Mouse (Mus musculus) ovary, postnatal 10 days (tissue): ENCODE measurements around the gene Mon2.
"Not testable (repeated sequence)": the region's sequence is repeated elsewhere in the genome, so short reads cannot be mapped to it uniquely, and the experiment has no call there.

Experiments used
- DNase-seq: peaks from one replicate; pipeline ENCODE4 v3.0.0; 2022; ENCODE audit warnings: low spot score

The Mon2 gene

DNA sequence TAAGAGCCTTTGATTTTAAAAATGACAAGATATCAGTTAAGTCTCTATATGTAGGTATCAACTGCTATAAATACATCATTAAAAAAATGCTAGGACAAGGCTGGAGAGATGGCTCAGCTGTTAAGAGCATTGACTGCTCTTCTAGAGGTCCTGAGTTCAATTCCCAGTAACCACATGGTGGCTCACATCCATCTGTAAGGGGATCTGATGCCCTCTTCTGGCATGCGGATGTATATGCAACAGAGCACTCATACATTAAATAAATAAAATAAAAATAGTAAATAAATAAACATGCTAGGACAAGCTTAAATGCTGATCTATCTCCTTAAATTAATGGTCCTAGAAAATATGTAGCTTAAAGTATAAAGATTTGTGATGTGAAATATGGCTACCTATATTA is 19.2 kb downstream of the Mon2 start:
- no peak for DNase-seq

DNA sequence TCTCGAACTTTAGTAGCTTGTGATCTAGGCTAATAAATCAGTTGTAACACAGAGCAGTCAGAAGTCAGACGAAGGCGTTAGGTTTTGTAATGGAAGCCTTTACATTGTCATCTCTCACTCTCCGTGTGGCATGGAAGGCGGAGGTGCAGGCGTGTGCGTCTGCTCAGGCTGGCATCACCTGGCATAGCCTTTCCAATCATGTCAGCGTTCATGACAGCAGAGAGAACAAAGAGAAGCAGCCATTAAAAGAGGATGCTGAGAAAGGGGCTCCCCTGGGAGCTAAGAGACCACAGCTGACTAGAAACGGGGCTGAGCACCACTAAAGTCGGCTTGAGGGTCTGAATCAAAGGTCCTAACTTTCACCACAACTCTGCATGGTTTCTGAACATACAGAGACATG is 19.8 kb downstream of the Mon2 start:
- DNase-seq: no peak

DNA sequence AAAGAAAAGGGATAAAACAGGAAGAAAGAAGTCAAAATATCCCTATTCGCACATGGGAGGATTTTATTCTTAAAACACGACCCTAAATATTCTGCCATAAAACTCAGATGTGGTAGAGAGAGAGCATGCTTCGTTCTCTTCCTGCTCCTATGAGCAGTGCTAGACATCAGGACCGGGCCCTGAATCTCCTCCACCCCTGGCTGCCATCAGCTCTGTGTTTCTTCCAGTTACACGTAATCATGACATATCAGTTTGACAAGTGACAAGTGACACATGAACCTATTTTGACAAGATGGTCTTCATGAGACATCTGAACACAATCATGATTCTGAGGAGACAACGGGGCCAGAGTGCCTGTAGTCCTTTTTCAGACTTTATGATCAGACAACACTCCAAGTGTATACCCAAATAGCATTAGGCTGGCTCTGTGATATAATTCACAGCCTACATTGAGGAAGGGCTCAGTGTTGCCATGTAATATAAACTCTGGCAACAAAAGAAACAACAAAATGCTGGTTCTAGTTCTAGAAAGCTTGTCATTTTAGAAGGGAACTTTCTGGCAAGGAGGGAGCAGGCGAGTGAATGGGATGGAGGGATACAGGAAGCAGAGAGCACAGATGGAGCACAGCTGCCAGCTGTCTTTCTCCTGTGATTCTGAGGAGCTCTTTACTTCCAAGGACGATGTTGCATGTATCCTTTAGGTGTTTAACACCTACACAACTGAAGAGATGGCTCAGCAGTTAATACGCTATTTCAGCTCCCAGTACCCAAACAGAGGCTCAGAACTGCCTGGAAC is 20.9 kb downstream of the Mon2 start:
- DNase-seq: no peak

DNA sequence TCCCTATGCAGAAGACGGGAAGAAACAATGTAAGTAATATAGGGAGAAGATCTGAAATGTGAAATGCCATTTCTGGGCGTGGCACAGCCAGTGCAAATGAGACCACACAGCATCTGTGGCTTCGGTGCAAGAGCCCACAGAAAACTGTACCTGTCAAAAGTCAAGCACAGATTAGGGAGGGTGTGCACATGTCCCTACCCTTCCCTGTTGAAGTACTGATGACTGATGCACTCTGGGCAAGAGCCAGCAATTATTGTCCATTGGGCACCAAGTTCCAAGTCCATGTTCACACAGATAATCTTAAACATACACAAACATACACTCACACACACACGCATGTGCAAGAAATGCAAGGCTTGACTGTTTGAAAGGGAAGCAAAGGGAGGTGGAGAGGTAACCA is 22.7 kb downstream of the Mon2 start:
- DNase-seq: no peak

DNA sequence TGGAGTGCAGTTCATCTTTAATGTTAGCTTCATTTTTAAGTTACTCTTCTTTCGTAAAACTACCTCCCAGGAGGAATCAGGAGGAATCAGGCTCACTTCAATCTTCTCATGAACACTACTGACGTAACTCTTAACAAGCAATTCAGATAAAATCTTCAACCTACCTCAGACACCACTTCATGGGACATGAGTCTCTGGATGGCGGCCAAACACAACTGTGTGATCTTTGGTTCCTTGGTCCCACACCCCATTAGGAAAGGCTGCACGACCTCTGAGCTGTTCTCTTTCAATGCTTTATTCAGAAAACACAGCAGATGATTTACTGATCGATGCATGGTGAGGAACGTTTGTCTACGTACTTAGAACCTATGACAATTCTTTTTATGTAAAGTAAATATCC is 24.3 kb downstream of the Mon2 start:
- no peak for DNase-seq

DNA sequence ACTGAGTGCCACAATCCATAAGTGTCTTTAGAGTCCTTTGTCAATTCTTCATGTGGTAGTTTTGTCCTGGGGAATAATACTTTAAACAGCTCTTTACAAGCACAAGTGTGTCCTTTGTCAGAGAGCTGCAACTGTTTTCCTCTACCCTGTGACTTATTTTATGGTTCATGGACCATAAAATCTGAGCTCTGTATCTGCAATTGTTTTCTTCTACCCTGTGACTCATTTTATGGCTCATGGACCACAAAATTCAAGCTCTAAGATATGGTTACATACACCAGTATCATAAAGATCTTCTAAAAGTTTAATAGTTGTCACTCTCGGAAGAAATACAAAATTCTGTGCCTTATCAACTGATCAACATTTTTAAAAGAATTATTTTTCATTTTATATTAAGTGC is 27.6 kb downstream of the Mon2 start:
- DNase-seq: no peak

DNA sequence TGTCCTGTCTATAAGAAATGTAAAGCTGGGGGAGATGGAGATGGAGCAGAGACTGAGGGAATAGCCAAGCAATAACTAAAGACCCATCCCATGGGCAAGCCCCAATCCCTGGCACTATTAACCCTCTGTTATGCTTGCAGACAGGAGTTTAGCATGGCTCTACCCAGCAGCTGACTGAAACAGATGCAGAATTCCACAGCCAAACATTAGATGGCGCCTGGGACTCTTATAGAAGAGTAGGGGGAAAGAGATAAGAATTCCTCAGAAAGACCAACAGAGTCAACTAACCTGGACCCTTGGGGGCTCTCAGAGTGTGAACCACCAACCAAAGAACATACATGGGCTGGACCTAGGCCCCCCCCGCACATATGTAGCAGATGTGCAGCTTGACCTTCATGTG is 36.4 kb downstream of the Mon2 start:
- no peak for DNase-seq

DNA sequence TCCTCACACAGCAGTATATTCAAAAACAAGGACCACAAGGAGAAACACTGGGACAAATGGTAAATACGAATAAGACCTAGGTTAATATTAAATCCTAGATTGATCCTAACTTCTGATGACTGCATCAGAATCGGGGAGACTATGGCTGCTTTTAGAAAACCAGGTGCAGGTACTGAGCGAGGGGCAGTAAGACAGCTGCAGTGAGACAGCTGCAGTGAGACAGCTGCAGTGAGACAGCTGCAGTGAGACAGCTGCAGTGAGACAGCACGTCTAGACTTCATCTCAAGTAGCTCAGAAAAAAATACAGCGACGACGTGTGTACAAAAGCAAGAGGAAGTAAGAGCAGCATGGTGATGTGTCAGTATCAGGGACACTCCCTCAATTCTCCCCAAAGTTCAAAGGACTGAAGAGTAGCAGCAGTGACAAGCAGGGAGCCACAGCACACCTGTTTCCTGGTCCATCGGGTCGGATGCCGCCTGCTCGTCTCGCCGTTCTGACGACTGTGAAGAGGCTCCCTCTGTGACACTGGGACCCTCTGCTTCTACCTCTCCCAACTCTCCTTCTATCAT is 44.1 kb downstream of the Mon2 start:
- DNase-seq: no peak

DNA sequence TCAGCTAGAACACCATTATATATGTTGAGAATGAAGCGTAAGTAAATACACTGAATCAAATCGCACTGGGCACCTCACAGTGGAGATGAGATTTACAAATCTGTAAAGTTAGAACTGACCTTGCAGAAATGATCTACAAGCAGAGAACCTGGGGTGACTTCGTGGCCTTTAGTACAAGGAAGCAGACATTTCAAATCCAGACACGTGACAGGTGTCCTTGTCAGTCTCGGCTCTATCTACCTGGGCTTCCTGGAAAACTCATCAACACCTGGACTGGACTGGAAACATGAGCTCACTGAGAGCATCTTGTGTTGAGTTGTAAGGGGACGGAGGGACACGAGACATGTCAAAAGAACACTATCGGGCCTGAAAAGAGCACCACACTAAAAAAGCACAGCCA is 44.9 kb downstream of the Mon2 start:
- DNase-seq: no peak

DNA sequence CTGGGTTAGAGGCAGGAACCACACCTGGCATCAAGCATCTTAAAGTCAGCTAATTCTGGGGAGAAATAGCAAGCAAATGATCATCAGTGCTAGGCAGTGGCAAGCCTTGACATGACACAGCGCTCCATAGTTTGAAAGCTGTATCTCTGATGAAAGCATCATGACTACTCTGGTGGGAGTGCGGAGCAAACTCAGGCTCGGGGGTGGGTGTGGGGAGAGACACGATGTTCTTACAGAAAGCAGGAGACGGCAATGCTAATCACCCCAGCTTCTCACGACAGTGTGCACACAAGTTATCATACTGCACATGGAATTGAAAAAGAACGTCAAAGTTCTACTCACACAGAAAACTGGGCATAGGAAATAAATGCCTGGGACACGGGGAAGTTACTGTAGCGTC is 45.7 kb downstream of the Mon2 start:
- DNase-seq: no peak

DNA sequence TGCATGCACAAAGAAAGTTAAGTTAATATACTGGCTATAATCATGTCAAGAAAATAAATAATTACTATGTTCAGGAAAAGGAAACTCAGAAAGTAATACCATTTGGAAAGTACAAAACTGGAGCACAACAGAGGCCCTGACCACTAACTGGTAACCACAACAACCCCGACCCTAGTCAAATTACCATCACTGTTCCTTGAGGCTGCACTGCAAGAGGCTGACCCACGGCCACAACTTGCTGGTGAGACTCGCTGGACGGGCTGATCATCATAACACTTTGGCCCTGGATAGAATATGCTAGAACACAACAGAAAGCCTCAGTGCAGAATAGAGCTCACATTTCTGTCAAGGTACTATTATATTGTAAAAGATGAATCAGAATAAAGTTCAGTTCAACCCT is 47.4 kb downstream of the Mon2 start:
- DNase-seq: no peak

DNA sequence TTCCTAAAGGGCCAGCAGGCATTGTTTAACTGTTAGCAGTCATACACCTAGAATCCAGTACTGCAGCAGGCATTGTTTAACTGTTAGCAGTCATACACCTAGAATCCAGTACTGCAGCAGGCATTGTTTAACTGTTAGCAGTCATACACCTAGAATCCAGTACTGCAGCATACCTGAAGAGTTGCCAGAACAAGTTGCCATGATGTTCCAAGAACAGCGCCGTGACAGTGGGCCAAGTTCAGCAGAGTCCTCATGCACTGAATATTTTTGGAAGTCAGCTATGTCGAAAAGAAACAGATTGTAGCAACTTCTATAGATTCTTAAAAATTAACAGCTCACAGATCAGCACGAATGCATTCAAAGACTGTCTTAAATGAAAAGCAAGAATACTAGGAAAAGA is 49.6 kb downstream of the Mon2 start:
- DNase-seq: not testable (repeated sequence)

DNA sequence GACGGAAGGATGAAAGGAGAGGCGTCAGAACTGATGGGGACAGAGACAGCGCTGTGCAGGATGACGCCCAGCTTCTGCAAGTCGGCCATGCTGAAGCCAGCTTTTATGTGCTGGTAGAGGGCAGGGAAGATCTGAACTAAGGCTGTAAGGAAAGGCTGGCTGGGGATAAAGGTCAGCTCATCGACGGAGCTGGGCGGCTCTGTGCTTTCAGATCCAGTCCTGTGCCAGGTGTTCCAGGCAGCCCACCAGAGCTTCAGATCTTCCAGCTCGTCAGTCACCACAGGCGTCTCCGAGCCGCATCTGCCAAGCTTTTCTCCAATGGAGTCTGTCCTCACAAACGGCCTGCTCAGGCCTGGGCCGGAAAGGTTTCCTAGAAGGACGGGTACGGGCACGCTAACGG is 62.9 kb downstream of the Mon2 start:
- no peak for DNase-seq

DNA sequence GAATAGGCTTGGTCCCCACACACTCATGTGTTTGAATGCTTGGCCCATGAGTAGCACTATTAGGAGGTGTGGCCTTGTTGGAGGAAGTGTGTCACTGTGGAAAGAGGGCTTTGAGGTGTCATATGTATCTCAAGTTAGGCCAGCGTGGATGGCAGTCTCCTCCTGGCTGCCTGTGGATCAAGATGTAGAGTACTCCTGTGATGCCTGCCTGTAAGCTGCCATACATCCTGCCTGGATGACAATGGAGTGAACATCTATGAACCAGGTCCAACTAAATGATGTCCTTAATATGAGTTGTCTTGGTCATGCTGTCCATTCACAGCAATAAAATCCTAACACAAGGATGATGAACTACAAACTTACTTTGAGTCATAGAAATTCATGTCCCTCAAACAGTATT is 64.9 kb downstream of the Mon2 start:
- no peak for DNase-seq

DNA sequence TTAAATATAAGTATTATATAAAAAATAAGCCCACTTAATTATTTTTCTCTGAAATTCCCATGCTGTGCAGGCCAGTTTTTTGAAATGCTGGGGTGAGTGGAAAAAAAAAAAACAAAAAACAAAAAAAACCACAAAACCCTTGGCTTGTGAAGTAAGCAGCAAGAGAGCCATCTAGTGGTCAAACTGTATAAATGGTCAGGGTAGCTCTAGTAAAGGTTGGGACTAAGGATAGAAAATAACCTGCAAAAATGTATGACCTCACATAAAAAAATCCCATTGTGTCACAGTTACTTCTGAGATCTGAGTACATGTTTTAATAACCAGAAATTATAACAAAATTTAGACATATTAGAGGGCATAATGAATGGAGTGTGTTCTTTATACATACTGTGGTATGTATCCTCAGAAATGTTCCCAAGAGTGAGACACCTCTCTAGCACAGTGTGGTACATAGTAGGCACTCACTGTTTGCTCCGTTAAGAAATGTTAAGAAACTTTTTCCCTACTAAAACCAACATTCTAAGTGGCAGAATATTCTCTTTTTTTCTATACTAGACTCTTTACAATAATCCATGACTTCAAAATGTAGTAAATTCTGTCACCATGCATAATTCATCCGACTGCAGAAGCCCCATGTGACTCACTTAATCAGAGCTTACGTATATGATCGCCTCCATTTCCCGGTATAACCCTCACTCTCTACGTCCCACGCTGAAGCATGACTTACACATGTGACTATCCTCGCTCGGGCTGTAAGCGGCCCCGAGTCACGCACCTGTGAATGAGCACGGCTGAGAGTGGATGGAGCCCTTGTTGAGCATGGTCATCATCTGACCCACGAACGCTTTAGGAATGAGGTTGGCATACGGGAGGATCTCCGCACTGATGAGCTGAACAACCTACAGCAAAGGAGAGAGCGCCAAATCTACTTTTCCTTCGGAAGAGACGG is 70.8 kb downstream of the Mon2 start:
- no peak for DNase-seq

DNA sequence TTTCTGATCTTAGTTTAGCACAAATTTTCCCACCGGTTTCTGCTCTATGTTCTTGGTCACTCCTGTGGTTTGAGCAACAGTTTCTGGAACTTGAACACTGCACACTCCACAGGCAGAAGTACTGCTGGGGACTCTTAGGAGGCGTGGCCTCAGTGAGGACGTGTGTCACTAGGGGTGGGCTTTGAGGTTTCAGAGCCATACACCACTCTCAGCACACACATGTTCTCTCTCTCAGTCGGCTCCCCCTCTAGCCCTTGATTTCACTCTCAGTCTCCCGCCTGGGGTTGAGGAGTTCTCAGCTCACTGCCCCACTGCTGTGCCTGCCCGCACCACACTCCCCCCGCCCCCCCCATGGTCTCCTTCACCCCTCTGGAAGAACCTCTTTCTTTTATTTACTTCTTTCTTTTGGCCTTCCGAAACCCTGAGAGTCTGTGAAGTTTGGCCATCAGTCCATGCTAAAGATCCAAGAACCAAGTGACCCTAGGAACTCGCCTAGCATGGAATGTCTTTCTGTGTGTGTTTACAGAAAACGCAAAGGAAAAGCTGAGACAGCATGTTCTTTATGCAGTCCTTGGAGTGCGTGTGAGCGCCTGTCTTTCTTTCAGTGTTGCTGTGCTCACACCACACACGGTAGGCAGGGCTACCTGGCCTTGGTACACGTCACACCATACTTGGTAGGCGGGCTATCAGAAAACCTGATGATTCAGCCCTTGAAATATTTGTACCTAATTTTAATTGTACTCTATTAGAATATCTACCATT is 71.6 kb downstream of the Mon2 start:
- no peak for DNase-seq

DNA sequence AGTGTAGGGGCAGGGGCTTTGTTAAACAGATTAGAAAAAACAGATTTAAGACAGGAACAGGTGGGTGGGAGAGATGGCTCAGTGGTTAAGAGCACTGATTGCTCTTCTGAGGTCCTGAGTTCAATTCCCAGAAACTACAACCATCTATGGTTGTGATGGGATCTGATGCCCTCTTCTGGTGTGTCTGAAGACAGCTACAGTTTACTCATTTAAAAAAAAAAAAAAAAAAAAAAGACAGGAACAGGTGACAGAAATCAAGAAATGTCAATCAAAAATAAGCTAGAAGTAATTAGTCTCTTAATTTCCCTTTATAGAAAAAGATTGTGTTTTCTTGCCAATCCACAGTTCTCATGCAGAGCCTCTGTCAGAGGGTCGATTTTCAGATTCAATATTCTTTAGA is 74.3 kb downstream of the Mon2 start:
- no peak for DNase-seq

DNA sequence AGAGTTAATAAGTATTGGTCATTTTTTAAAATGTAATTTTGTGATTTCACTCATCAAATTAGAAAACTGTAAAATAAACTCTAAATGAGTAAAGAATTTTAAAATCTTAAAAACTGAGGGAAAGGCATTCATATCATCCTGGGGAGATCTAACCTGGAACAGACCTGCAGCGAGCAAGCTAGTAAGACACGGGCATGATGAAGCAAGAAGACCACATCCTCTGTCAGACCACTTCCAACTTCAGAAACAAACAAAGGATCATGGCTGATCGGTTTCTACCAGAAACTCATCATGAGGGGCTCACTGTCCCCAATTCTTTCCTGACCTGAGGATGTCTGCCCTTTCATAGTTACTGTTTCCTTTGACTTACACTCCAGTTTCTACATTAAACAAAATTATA is 74.9 kb downstream of the Mon2 start:
- no peak for DNase-seq

DNA sequence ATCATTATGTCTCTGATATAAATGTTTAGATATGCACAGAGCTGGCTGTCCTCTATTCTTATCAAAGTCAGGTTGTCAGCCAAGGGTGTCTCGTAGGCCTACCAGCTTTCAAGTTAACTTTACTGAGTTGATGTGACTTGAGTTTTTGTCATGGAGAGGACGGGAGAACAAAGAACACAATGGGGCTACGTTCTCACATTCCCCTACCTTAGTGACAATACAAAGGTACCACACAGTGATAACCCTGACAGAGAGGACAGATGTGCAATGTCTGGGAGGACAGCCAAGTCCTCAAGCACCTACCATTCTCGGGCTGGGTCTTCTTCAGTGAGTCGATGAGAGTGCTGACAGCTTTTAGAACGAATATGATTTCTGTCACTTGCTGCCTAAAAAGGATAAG is 76.9 kb downstream of the Mon2 start:
- DNase-seq: no peak

DNA sequence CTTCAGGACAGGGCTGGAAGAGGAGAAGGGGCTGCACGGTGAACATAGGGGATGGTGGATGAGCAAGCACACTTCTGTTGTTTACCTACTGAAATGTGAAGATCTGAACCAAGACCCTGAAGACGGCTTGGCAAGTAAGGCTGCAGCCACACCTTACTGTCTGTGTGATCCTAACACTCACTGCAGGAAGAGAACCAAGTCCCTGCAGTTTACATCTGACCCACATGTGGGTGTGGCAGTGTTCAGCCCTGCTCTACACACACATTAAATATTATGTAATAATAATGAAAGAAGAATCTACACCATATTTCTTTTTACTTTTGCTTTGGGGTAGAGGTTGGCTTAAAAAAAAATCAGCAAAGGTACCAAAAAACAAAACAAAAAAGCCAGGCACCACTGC is 78.5 kb downstream of the Mon2 start:
- no peak for DNase-seq

DNA sequence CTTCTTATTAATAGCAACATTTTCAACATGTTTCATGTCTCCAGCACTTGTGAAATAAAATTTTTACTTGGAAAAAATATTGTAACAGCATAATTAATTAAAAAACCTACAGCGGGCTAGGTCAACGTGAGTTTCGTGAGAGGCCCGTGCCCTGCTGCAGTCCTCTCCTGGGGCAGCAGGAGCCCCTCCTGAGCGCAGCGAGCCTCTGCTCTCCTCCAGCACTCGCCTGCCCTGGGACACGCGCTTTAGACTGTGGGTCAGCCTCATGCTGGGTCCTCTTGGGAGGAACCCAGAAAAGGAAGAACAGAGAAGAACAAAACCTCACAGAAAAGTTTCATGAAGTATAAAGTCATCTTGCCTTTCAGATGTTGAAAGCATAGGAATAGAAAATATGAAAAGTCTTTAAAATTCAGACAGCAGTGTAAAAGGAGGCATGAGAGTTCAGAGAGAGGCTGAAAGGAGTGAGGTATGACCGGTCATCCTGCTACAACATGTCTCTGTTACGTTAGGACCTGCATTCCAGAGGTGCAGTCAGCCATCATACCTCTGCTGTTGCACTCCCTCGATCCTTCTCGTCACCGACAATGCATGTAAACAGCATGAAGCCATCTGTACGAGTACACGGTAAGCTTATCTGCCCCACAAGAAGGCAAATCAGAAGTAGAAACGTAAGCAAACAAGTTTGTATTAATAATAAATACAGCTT is 81.8 kb downstream of the Mon2 start:
- DNase-seq: no peak

DNA sequence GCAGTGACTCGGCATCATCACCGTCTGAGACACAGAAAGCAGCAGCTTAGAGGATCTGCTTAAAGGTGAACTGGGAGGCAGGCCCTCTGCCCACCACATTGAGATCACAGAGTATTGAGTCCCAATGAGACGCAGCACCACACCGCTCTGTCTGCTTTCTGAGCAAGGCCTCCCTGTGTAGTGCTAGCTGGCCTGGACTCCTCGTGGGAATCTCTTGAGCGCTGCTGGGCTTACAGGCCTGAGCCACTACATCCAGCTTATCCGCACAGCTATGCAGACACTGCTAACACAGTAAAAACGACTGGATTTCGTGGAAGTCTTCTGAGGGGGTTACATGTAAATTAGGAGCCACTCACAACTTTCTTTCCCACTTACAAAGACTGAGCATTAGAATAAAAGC is 84.7 kb downstream of the Mon2 start:
- no peak for DNase-seq
